Mouse (Mus musculus) intestine, embryonic 16.5 days (tissue): ENCODE results near the gene Btbd35f29. TPM values are rescaled to one million over a fixed set of nuclear protein-coding genes. Genes with fewer than 3 reads are reported as not detected.
"Not testable (repeated sequence)": the region's sequence is repeated elsewhere in the genome, so short reads cannot be mapped to it uniquely, and the experiment has no call there.

Source experiments
- ATAC-seq: fragments of 200-750 bp; cut with Nextera tagmentation; 2 replicates; pipeline ENCODE4 v1.8.0; 2017; ENCODE audit warnings: moderate TSS enrichment, moderate library complexity
- H3K27ac ChIP-seq: fragments of 300-500 bp; sonication (generic); 2 replicates; pipeline ENCODE4 v1.5.1; 2014; ENCODE audit warnings: mild to moderate bottlenecking, low read length
- H3K27me3 ChIP-seq: fragments of 300-500 bp; sonication (generic); replicated peaks from 2 replicates; pipeline ENCODE4 v1.6.1; 2014; ENCODE audit warnings: low read length, control low read depth, mixed read lengths; ENCODE audit not compliant: control insufficient read depth, insufficient read depth
- H3K36me3 ChIP-seq: fragments of 300-500 bp; sonication (generic); 2 replicates; pipeline ENCODE4 v1.6.1; 2014; ENCODE audit warnings: low read length, control low read depth; ENCODE audit not compliant: control insufficient read depth, insufficient read depth
- H3K4me1 ChIP-seq: fragments of 300-500 bp; sonication (generic); 2 replicates; pipeline ENCODE4 v1.6.1; 2014; ENCODE audit warnings: low read length, control low read depth, mixed read lengths; ENCODE audit not compliant: control insufficient read depth, insufficient read depth
- H3K4me2 ChIP-seq: fragments of 300-500 bp; sonication (generic); 2 replicates; pipeline ENCODE4 v1.6.1; 2014; ENCODE audit warnings: low read depth, low read length, control low read depth
- H3K4me3 ChIP-seq: fragments of 300-500 bp; sonication (generic); 2 replicates; pipeline ENCODE4 v1.5.1; 2014; ENCODE audit warnings: mild to moderate bottlenecking, low read length
- H3K9ac ChIP-seq: fragments of 300-500 bp; sonication (generic); 2 replicates; pipeline ENCODE4 v1.6.1; 2014; ENCODE audit warnings: low read depth, low read length
- H3K9me3 ChIP-seq: fragments of 300-500 bp; sonication (generic); 2 replicates; pipeline ENCODE4 v1.6.1; 2016; ENCODE audit warnings: low read length, control low read depth; ENCODE audit not compliant: control insufficient read depth
- WGBS: fragments of 180-500 bp; shearing (Covaris S2); extraction: QIAGEN DNeasy Blood & Tissue Kit; methylation state at CpG from one replicate; pipeline ENCODE4 v1.1.7; 2014; 5-methylcytosine and 5-hydroxymethylcytosine counted together
- polyA plus RNA-seq: library from polyadenylated mRNA; unstranded; fragments of >200 nt; fragmentation: Nextera tagmentation; extraction: Ambion mirVana; gene quantifications from 2 replicates; pipeline ENCODE4 v1.2.1, GENCODE M21; 2015

Gene Btbd35f29
- polyA plus RNA-seq = not detected in 2 replicates

DNA sequence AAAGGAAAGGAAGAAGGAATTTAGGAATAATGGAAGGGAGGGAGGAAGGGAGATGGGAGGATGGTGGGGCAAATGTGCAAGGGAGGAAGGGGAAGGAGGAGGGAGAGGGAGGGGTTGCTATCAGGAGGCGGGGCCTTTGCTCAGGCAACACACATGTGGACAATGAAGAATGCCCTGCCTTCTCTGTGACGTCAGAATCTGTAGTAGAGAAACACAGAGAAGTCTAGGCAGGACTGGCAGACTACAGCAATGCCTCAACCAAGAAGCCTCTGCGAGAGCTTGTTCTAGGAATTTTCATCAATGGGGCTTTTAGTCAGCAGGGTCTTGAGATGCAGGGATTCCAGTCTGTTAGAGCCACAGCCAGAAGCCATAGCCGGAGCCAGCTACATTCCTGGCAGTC, at the start of gene Btbd35f29:
Gene Btbd35f29, plus strand, starts transcription at position 301 of the 400 bp plus-strand sequence.
- not testable (repeated sequence) for H3K4me3 ChIP-seq, H3K36me3 ChIP-seq, H3K9me3 ChIP-seq, ATAC-seq, H3K4me1 ChIP-seq, H3K27me3 ChIP-seq, H3K27ac ChIP-seq, H3K9ac ChIP-seq, H3K4me2 ChIP-seq
- WGBS = no CpG with 5 or more reads among the region's 4 CpGs

DNA sequence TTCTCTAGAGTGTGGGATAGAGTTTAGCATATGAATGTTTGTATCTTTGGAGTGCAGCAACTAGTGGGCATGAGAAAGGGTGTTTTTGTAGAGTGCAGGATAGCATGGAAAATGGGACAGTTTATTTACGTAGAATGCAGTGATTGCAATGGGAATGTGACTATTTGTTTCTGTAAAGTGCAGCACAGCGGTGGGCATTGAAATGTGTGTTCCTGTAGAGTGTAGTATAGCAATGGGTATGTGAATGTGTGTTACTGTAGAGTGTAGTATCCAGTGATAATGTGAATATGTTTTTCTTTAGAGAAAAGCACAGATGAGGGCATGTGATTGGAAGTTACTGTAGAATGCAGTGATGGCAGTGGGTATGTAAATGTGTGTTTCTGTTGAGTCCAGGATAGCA, 23.9 kb downstream of the Btbd35f29 start:
- not testable (repeated sequence) for H3K9ac ChIP-seq, ATAC-seq, H3K4me3 ChIP-seq, H3K4me2 ChIP-seq, H3K4me1 ChIP-seq, H3K36me3 ChIP-seq, H3K9me3 ChIP-seq, H3K27ac ChIP-seq, H3K27me3 ChIP-seq
- WGBS = 82% methylated on average over 2 of the region's 2 CpGs

DNA sequence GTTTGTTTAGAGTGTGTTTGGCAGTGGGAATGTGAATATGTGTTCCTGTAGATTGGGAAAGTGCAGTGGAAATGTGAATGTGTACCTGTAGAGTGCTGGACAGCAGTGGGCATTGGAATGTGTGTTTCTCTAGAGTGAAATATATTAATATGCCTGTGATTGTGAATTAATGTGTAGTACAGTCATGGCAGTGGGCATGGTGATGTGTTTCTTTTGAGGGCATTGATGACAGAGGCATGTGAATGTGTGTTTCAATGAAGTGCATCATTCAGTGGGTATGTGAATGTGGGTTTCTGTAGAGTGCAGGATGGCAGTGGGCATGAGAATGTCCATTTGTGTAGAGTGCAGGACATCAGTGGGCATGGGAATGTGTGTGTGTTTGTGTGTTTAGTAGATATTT, 27.7 kb downstream of the Btbd35f29 start:
- not testable (repeated sequence) for H3K9me3 ChIP-seq, H3K4me2 ChIP-seq, H3K9ac ChIP-seq, H3K27me3 ChIP-seq, H3K4me3 ChIP-seq, H3K4me1 ChIP-seq, ATAC-seq, H3K27ac ChIP-seq, H3K36me3 ChIP-seq

DNA sequence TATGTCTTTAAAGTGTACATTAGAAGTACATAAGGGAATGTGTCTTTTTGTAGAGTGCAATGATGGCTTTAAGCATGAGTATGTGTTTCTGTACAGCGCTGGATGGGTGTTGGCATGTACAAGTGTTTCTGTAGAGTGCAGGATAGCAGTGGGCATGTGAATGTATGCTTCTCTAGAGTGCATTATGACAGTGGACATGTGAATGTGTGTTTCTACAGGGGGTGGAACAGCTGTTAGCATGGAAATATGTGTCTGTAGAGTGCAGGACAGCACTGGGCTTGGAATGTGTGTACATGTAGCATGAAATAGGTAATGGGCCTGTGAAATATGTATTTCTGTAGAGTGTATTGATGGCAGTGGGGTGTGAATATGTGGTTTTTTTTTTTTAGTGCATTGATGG, 28.4 kb downstream of the Btbd35f29 start:
- not testable (repeated sequence) for H3K27me3 ChIP-seq

DNA sequence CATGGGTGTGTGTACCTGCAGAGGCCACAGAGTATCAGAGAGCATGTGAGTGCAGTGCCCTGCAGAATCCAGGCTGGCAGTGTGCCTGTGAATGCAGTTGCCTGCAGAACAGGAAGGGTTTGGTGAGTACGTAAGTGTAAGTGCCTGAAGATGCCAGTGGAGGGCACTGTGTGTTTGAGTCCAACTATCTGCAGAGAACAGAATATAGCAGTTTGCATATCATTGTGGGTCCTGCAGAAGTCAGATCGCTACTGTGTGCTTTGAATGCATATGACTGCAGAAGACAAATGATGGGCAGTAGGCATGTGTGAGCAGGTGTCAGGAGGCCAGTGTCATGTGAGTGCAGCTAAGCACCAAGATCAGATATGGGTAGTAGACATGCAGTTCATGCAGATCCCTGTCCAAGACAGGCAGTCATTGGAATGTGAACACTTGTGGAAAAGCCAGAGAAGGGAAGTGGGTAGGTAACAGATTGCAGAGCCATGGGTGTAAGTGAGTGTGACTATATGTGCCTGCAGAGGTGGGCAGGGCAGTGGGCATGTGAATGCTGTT, 41.1 kb downstream of the Btbd35f29 start:
- not testable (repeated sequence) for H3K4me1 ChIP-seq, H3K36me3 ChIP-seq, H3K9ac ChIP-seq, H3K27me3 ChIP-seq, H3K27ac ChIP-seq, H3K4me2 ChIP-seq, H3K4me3 ChIP-seq, ATAC-seq
- WGBS = 80% methylated on average over 2 of the region's 2 CpGs
- peaks cover 14% of the 10 kb centered on the region for H3K9me3 ChIP-seq

More for the DNA sequence above, 28.4 kb downstream of the Btbd35f29 start:
- not testable (repeated sequence) for H3K9ac ChIP-seq, ATAC-seq, H3K4me1 ChIP-seq, H3K4me3 ChIP-seq, H3K27ac ChIP-seq, H3K9me3 ChIP-seq, H3K36me3 ChIP-seq, H3K4me2 ChIP-seq
- WGBS = 79% methylated on average over 1 of the region's 1 CpGs

DNA sequence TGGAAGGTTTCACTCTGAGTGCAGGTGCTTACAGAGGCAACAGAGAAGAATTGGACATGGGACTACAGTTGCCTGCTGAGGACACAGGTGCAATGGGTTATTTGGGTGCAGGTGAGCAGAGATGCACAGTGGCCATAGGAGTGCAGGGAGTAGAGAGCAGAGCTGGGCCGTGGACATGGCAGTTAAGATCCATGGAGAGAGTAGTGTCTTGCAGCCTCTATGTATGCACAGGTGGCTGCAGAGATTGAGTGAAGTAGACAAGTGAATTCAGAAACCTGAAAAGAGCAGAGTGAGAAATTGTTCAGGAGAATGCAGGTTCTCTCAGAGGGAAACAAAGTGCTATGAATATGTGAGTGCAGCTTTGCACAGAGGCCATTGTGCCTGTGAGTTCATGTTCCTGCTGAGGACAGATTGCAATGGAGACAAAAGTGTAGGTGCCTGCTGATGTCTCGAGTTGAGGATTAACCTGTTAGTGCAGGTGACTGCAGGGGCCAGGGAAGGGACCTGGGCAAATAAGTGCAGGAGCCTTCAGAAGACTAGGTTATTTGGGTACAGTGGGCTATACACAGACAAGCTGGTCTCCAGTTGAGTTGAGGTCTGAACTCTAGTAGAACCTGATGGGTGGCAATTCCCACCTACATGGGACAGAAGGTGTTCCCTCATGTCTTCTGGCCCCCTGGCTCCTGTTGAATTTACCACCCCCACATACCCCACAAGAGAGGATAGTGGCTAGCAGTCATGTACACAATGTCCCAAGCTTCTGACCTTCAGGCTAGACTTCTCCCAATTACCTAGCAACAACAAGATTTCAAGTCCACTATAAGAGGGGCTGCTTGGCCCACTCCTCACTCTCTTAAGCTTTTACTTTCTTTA, 42.2 kb downstream of the Btbd35f29 start:
- not testable (repeated sequence) for ATAC-seq, H3K9ac ChIP-seq, H3K36me3 ChIP-seq, H3K4me1 ChIP-seq, H3K27me3 ChIP-seq, H3K4me3 ChIP-seq, H3K4me2 ChIP-seq, H3K27ac ChIP-seq
- peaks cover 18% of the 10 kb centered on the region for H3K9me3 ChIP-seq
- WGBS = 58% methylated on average over 2 of the region's 2 CpGs

DNA sequence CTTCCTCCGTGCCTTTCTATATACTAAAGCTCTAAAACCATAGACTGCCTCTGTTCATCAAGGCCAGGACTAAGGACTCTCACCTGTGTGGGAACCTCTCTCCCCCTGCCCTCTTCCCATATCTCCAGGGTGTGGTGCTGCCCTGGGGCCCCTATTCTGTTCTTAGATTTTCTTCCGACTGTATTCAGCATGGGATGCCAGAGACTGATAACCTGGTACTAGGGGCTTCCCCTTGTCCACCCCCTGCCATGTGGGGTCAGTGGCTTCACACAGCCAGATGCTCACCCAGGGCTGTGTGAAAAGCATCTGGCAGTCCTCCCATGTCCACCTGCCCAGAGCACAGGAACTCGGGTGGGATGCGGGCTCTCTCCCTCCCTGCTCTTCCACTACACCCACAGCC, 43.1 kb downstream of the Btbd35f29 start:
- not testable (repeated sequence) for H3K4me3 ChIP-seq, ATAC-seq, H3K4me2 ChIP-seq, H3K4me1 ChIP-seq, H3K9ac ChIP-seq, H3K27me3 ChIP-seq, H3K27ac ChIP-seq, H3K36me3 ChIP-seq
- peaks cover 18% of the 10 kb centered on the region for H3K9me3 ChIP-seq
- 83% methylated on average over 4 of the region's 4 CpGs for WGBS

DNA sequence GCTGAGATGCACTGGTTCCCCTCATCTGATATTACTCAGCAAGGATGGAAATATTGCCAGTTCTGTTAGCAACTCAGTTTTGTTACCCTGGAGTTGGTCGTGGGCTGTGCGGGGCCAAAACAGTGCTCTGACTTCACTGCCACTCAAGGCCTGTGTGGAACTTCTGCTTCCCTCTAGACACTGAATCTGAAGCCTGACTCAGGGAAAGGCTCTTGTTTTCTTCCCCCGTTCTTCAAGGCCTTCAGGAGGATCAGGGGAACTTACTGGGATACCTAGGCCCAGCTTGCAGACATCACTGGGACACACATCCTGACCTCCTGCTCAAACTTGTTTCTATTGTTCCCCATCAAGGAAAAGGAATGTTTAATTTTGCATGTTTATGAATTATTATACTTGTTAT, 45.2 kb downstream of the Btbd35f29 start:
- not testable (repeated sequence) for H3K4me1 ChIP-seq, ATAC-seq, H3K9ac ChIP-seq, H3K27ac ChIP-seq, H3K36me3 ChIP-seq, H3K4me2 ChIP-seq, H3K27me3 ChIP-seq, H3K4me3 ChIP-seq
- 79% methylated on average over 3 of the region's 3 CpGs for WGBS
- peaks cover 18% of the 10 kb centered on the region for H3K9me3 ChIP-seq

DNA sequence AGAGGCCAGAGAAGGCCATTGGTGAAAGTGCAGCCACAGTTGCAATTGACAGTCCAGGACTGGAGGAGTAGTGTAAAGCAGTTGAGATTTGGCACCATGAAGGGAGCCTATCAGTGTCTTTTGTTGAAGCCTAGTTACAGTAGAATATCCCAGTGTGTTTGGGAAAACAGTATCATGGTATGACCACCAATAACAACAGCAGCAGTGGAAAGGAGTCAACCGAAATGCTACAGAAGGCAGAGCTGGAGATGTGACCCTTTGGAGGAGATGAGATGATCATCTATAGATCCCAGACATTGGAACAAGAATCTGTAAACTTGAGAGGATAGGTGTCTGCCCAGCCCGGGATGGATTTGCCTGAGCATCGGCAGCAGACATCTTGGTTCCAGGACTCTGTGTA, 47.7 kb downstream of the Btbd35f29 start:
- WGBS = 89% methylated on average over 2 of the region's 3 CpGs
- H3K36me3 ChIP-seq, H3K27ac ChIP-seq, H3K9ac ChIP-seq, H3K4me3 ChIP-seq, H3K27me3 ChIP-seq, ATAC-seq, H3K4me2 ChIP-seq, H3K4me1 ChIP-seq: not testable (repeated sequence)
- 0 out of 2 replicates have a peak, but pooled peaks cover 13% of the 10 kb centered on the region for H3K9me3 ChIP-seq
